Mouse (Mus musculus) heart, postnatal 0 days (tissue): ENCODE measurements at regions not wholly inside any gene's neighbourhood (a gene's known extent, or its start where the extent isn't known, plus 50 kb on each side); places are given as distances from the start of the nearest gene placed in this dataset.

Source experiments
- CTCF ChIP-seq: IDR thresholded peaks from 2 replicates; pipeline ENCODE4 v1.5.1; 2016; ENCODE audit warnings: antibody characterized with exemption, control low read depth, low read depth
- EP300 ChIP-seq: IDR thresholded peaks from 2 replicates; pipeline ENCODE4 v1.6.1; 2016; ENCODE audit warnings: antibody characterized with exemption, low read depth

GRCm38 (mm10) chr12:58516800-58517199, 247.7 kb upstream of the Clec14a start:
- no peak for TF ChIP-seq CTCF
- TF ChIP-seq EP300: no peak
